Mouse (Mus musculus): ENCODE measurements around the gene Atg101.

Gene Atg101

GRCm38 (mm10) chr15:101253886-101254795, 29.9 kb upstream of the Atg101 start, which contains the start of gene Nr4a1:
Nr4a1 (plus strand) TSS chr15:101254269.
- DNase-seq (ENCODE audit: low spot score in 2 of 2) = peak; percentile 88 to 90

- DNase-seq (ENCODE audit: low spot score in 2 of 2) = no peak
Measured at GRCm38 (mm10) chr15:101255842-101256462, 28.1 kb upstream of the Atg101 start.

- no peak for DNase-seq (ENCODE audit: low spot score in 2 of 2)
Measured at GRCm38 (mm10) chr15:101256463-101257206, 27.4 kb upstream of the Atg101 start.

GRCm38 (mm10) chr15:101258420-101258819, 25.7 kb upstream of the Atg101 start:
- no peak for DNase-seq (ENCODE audit: low spot score in 2 of 2)

GRCm38 (mm10) chr15:101259922-101260321, 24.1 kb upstream of the Atg101 start:
- no peak for DNase-seq (ENCODE audit: low spot score in 2 of 2)

- DNase-seq (ENCODE audit: low spot score in 2 of 2) = peak; percentile 94
Measured at GRCm38 (mm10) chr15:101260387-101260786, 23.7 kb upstream of the Atg101 start.

GRCm38 (mm10) chr15:101260874-101261622, 23.0 kb upstream of the Atg101 start:
- peak; percentile 50 to 56 for DNase-seq (ENCODE audit: low spot score in 2 of 2)

- peak; percentile 37 to 77 for DNase-seq (ENCODE audit: low spot score in 2 of 2)
Measured at GRCm38 (mm10) chr15:101262502-101262901, 21.6 kb upstream of the Atg101 start.

DNA sequence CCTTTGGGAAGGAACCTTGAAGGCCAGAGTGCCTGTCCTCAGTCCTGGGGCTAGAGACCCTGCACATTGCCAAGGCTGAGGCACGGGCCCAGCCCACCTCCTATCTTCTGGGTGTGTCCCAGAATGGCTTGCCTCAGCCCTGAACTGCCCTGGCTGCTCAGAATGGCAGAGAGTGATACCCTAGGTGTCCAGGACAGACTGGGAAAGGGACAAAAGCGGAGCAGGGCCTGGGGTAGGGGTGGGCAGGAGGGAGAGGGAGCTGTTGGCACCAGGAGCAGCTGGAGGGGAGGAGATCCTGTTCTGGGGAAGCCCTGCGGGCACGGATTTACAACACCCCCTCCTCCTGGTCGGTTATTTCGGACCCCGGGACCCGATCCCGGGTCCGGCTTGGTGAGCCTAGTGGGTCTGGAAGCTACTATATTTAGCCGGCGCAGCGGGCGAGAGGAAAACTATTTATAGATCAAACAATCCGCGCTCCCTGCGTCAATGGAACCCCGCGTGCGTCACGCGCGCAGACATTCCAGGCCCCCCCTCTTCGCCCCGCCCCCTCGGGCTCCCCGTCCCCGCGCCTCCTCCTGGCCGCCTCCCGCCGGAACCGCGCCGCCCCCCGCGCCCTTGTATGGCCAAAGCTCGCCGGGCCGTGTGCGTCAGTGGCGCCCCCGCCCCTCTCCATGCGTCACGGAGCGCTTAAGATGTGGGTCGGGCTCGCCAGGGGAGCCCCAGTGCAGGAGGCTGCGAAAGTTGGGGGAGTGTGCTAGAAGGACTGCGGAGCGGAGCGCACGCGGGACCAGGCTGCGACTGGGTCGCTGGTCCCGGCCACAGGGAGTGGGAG, 17.7 kb upstream of the Atg101 start:
- DNase-seq (ENCODE audit: low spot score in 2 of 2) = peak; percentile 94 to 96

DNA sequence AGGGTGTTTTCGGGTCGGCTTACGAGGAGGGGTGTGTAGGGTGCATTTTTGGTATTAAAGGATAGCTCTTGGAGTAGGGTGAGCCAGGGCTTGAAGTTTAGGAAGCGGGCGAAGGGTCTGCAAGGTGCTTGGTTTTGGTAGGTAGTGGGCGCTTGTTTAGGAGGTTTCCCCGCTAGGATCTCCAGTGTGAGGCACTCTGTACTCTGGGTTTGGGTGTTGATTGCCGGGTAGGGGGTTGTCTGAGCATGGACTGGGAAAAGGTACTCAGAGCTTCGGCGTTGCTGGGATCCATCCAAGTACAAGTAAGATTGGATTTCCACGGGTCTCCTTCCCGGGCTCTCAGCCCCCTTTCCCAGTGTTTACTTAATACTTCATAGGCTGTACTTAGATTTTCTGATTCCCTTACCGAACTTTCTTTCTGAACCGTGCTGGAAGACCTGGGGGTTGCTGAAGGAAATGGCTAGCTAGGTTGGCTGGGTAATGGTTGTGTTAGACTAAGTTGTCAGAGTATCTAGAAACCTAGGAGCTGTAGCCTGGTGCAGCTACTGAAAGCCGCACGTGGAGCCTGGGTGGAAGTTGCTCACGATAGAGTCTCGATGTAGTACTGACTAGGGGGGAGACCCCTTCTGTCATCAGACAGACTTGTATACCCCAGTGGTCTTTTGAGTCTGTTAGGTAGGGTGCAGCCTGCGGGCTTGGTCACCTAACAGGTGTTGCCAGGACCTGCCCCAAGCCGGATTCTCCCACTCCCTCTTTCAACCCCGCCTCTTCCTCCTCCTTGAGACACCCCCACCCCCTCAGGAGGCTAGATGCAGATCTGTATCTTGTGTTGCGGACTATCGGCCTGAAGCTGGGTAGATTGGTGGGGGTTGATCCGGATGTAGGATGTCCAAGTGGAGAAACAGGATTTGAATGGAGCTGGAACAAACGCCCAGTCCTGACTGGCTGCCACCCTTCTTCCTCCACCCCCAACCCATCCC, 16.7 kb upstream of the Atg101 start:
- peak in 1 of 2 experiments; percentile 40 for DNase-seq (ENCODE audit: low spot score in 2 of 2)

DNA sequence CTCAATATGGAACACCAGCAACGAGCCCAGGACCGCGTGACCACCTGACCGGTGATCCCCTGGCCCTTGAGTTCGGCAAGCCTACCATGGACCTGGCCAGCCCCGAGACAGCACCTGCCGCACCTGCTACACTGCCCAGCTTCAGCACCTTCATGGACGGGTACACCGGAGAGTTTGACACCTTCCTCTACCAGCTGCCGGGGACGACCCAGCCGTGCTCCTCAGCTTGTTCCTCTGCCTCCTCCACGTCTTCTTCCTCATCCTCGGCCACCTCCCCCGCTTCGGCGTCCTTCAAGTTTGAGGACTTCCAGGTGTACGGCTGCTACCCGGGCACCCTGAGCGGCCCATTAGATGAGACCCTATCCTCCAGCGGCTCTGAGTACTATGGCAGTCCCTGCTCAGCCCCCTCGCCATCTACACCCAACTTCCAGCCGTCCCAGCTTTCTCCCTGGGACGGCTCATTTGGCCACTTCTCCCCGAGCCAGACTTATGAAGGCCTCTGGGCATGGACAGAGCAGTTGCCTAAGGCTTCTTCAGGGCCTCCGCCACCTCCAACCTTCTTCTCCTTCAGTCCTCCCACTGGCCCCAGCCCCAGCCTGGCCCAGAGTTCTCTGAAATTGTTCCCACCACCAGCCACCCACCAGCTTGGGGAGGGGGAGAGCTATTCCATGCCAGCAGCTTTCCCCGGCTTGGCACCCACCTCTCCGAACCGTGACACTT, 13.8 kb upstream of the Atg101 start:
- DNase-seq (ENCODE audit: low spot score in 2 of 2) = no peak

DNA sequence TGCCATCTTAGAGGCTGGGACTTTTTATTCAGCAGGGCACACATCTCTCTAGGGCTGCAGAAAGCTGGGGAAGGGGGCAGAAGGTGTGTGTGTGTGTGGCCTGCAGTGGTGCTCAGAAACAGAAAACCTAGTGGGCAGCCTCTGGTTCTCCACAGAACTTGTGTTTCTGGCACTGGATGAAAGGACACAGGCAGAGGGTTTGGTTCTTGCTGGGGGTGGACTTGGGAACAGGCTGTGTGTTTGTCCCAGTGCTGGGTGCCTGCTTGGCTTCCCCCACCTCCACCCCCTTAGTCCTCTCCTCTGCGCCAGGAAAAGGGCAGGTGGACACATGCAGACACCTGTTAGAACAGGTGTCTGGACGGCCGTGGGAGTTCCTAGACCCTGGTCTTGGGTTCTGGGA, 13.0 kb upstream of the Atg101 start:
- DNase-seq (ENCODE audit: low spot score in 2 of 2) = no peak

- DNase-seq (ENCODE audit: low spot score in 2 of 2) = no peak
Measured at GRCm38 (mm10) chr15:101271513-101271912, 12.6 kb upstream of the Atg101 start.

DNA sequence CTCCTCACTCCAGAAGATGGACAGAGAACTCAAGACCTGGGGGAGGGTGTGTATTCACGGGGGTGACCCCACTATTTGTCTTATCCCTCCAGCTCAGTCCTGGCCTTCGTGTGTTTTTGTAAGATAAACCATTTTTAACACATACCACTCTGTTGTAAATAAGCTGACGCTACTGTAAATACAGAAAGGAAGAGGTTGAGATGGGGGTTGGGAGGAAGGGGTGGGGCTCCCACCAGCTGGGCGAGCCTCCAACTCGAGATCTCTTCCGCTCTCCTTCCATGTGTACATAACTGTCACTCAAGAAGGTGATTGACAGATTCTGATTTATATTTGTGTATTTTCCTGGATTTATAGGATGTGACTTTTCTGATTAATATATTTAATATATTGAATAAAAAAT, 9.7 kb upstream of the Atg101 start:
- DNase-seq (ENCODE audit: low spot score in 2 of 2) = no peak

DNA sequence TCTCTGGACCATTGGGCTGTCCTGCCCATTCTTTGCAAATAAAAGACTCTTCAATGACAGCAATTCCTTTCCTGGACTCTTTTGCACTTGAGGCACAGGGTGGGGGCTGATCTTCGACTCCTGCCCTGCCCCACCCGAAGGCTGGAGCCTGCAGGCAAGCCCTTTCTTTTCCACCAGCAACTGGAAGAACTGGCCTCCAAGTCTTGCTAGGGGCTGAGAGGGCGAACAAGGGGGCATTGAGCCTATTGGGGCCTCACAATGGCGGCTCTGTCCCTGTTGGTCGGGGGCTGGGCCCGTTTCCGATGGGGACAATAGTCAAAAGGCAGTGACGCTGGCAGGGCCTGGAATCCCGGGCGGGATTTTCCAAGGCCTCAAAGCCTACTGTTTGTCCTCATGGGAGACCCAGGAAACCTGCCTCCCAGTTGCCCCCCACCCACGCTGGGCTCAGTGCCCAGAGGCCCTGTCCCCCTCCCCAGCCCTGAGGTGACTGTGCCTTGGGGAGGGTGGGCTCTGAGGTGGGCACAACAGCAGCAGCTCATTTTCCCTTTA, 6.6 kb upstream of the Atg101 start:
- DNase-seq (ENCODE audit: low spot score in 2 of 2) = no peak

DNA sequence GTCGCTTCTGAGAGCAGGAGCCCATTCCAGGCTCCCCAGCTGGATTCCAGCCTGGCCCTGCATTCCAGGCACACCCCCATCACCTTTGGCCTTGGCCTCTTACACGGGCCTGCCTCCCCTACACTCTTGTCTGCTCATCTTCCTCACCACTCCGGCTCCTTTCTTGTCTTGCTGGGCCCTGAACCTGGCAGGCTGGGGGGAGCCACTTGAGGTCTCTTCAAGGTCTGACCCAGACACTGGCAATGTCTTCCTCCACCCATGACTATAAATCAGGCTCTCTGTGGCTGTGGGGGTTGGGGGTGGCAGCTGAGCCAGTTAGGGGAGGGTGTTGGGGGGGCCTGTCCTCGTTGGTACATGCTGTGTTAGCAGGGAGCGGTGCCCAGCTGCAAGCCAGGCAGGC, 5.5 kb upstream of the Atg101 start:
- no peak for DNase-seq (ENCODE audit: low spot score in 2 of 2)

DNA sequence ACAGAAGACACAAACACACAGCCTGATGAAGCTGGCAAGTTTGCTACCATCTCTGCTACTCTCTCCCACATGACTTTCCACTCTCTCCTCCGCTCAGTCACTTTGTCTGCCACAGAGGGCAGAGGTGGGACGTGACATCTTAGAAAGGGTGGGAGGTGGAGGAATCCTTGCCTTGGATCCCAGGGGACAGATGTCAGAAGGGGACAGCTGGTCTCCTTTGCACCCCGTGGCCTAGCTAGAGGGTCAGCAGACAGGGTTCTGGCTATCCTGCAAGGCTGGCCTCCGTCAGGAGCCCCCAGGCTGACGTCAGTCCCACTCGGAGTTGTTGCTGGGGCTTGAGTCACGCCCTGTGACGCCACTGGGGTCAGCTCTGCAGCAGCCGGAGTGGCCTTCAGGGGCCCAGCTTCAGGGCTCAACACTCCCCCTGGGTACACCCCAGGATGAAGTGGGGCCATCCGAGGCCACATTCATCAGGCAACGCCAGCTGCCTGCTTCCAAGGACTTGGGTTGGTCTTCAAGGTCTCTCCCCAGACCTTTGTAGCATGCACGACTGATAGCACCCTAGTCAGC, 4.6 kb upstream of the Atg101 start:
- no peak for DNase-seq (ENCODE audit: low spot score in 2 of 2)

DNA sequence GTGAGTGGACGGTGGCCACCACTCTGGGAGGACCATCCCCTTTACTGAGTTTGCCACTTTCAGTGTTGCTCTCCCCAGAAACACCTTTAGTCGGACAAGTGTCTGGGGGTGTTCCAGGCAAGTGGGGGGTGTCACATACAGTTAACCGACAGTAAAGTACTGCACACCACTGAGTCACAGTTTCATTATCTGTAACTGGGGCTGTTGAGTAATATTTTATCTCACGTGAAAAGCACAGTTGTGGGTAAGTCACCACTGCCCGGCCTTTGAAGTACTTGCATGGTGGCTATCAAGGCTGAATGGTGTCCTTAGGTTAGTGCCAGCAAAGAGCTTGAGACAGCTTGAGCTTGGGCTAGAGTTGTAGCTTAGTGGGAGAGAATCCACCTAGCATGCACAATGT, 1.6 kb upstream of the Atg101 start:
- DNase-seq (ENCODE audit: low spot score in 2 of 2) = no peak
